Mouse (Mus musculus): ENCODE data around the gene Yif1a.
A peak's percentile ranks its signal among the peaks of the same experiment; 100 is the strongest.

Gene Yif1a

GRCm38 (mm10) chr19:5087884-5088728 is at the start of gene Yif1a:
TSS of gene Yif1a (plus strand) at chr19:5088538.
- peak; percentile 99 for DNase-seq (ENCODE audit: low read depth, low spot score)

GRCm38 (mm10) chr19:5038709-5039156 is 49.6 kb upstream of the Yif1a start, which contains the start of the genes B4gat1 and AC124502.3:
TSS of gene B4gat1 (plus strand) at chr19:5038826.
TSS of gene AC124502.3 (plus strand) at chr19:5038891.
- DNase-seq (ENCODE audit: low read depth, low spot score): peak; percentile 77

DNA sequence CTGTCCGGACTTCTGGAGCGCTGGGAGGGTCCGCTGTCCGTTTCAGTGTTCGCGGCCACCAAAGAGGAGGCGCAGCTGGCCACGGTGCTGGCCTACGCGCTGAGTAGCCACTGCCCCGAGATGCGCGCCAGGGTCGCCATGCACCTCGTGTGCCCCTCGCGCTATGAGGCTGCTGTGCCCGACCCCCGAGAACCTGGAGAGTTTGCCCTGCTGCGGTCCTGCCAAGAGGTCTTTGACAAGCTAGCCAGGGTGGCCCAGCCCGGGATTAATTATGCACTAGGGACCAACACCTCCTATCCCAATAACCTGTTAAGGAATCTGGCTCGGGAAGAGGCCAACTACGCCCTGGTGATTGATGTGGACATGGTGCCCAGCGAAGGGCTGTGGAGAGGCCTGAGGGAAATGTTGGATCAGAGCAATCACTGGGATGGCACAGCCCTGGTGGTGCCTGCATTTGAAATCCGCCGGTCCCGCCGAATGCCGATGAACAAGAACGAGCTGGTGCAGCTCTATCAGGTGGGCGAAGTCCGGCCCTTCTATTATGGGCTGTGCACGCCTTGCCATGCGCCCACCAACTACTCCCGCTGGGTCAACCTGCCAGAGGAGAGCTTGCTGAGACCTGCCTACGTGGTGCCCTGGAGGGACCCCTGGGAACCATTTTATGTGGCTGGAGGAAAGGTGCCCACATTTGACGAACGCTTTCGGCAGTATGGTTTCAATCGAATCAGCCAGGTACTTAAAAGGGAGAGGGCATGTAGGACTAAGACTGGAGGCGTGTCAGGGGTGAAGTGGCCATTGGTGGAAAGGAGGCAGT is 48.8 kb upstream of the Yif1a start:
- no peak for DNase-seq (ENCODE audit: low read depth, low spot score)

- DNase-seq (ENCODE audit: low read depth, low spot score): peak; percentile 90
Observed at GRCm38 (mm10) chr19:5040862-5041523, 47.3 kb upstream of the Yif1a start, which contains the start of gene Brms1. TSS of gene Brms1 (plus strand) at chr19:5041354.

DNA sequence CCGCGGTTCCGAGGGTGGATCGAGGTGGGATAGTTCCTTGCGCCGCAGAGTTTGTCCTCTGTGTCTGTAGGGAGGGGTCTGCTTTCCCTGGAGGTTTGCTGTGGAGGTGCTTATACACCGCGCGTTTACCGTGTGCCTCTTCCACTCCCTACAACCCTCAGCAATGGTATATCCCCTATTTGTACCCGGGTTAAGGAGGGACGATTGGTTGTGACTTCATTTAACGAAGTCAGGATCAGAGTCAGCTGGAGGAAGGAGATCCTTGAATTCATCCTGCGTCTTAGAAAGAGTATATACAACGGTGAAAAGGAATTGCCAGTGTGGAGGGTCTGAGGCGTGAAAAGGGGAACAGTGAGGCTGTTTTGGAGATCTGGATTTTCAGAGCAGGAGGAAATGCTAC is 46.8 kb upstream of the Yif1a start:
- no peak for DNase-seq (ENCODE audit: low read depth, low spot score)

DNA sequence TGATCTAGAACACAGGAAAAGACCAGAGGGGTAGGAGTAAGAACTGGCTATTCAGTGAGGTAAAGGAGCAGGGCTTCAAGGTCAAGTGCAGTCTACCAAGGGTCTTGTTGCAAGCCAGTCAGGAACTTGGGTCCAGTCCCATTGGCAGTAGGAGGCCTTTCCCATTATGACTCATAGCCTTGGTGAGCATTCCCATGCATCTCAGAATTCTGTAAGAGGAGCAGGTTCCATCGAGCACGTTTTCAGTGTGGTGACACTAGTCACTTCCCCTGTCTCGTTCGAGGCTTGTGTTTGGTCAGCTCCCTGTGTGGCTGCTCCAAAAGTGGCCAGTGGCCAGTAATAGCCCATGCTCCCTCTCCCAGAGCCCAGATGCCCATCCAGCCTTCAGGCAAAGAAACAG is 42.8 kb upstream of the Yif1a start:
- no peak for DNase-seq (ENCODE audit: low read depth, low spot score)

- no peak for DNase-seq (ENCODE audit: low read depth, low spot score)
Observed at GRCm38 (mm10) chr19:5048138-5049056, 39.9 kb upstream of the Yif1a start.

GRCm38 (mm10) chr19:5049325-5049724 is 39.0 kb upstream of the Yif1a start:
- DNase-seq (ENCODE audit: low read depth, low spot score): no peak

- no peak for DNase-seq (ENCODE audit: low read depth, low spot score)
Observed at GRCm38 (mm10) chr19:5050047-5050905, 38.1 kb upstream of the Yif1a start, which contains the start of gene Rin1. TSS of gene Rin1 (plus strand) at chr19:5050481.

DNA sequence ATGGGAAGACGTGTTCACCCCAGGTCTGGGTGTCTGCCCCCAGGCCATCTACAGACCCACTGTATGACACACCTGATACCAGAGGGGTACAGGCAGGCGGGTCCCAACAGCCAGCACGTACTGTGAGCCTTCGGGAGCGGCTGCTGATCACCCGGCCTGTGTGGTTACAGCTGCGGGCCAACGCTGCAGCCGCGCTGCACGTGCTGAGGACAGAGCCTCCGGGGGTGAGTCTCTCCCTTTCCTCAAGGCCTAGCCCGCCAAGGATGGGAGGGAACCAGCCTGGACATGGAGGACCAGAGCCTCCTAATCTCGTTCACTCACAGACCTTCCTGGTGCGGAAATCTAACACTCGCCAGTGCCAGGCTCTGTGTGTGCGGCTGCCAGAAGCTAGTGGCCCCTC is 37.3 kb upstream of the Yif1a start:
- DNase-seq (ENCODE audit: low read depth, low spot score): no peak

GRCm38 (mm10) chr19:5051515-5051914 is 36.8 kb upstream of the Yif1a start:
- DNase-seq (ENCODE audit: low read depth, low spot score): no peak

DNA sequence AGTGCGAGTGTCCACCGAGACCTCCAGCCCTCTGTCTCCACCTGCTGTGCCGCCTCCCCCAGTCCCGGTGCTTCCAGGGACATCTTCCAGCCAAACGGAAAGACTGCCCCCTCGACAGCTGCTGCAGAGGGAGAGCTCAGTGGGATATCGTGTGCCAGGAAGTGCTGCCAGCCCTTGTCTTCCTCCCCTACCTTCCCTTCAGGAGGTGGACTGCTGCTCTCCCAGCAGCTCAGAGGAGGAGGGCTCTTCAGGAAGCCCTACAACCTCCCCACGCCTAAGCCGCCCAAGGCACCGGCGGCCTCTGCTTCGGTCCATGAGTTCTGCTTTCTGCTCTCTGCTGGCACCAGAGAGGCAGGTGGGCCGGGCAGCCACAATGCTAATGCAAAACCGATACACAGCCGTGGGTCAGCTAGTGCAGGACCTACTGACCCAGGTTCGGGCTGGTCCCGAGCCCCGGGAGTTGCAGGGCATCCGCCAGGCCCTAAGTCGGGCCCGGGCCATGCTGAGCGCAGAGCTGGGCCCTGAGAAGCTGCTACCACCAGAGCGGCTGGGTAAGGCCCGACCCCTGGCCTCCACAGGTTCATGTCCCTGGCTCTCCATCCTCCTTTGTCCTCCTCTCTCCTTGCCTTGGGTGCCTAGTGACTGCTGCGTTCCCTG is 36.0 kb upstream of the Yif1a start:
- no peak for DNase-seq (ENCODE audit: low read depth, low spot score)

DNA sequence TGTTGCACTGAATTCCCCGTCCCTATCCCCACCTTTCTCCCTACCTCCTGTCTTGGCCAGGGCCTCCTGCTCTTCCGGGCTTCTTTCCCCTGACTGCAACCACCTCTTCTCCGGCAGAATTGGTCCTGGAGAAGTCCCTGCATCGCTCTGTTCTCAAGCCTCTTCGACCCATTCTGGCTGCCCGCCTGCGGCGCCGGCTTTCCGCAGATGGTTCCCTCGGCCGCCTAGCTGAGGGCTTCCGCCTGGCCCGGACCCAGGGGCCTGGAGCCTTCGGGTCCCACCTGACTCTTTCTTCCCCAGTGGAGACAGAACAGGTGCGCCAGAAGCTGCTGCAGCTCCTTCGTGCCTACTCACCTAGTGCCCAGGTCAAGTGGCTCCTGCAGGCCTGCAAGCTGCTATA is 35.5 kb upstream of the Yif1a start:
- DNase-seq (ENCODE audit: low read depth, low spot score): no peak

DNA sequence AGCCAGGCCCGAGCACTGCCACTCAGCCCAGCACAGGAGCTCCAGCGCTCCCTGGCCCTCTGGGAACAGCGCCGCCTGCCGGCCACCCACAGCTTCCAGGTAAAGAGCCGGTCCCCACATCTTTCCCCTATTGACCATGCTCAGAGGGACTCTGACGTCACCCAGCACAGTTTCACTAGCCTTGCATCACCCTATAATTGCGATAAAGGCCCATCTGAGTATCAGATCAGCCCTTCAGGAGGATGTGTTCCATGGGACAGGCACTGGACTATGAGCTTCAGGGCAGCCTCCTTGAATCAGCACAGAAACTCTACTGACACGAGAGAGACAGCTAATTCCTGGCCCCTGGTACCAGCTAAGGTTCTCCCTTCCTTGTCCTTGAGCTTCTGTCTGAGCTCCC is 34.4 kb upstream of the Yif1a start:
- DNase-seq (ENCODE audit: low read depth, low spot score): no peak

DNA sequence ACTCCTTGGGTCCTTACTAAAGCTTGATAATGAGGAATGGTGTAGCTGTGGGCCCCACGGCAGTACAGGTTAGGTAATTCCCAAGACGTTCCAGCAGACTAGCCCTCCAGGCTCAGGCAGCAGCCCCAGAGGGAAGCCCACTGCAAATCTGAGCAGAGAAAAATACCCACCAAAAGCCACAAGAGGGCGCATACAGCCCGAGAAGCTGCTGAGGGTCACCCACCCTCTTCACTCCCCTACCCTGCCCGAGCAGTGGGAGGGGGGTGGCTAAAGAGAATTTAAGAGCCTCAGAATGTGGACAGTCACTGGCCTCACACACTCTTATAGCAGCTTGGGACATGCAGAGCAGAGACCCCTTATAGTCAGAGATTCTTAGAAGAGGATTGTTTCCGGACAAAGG is 32.1 kb upstream of the Yif1a start:
- no peak for DNase-seq (ENCODE audit: low read depth, low spot score)

DNA sequence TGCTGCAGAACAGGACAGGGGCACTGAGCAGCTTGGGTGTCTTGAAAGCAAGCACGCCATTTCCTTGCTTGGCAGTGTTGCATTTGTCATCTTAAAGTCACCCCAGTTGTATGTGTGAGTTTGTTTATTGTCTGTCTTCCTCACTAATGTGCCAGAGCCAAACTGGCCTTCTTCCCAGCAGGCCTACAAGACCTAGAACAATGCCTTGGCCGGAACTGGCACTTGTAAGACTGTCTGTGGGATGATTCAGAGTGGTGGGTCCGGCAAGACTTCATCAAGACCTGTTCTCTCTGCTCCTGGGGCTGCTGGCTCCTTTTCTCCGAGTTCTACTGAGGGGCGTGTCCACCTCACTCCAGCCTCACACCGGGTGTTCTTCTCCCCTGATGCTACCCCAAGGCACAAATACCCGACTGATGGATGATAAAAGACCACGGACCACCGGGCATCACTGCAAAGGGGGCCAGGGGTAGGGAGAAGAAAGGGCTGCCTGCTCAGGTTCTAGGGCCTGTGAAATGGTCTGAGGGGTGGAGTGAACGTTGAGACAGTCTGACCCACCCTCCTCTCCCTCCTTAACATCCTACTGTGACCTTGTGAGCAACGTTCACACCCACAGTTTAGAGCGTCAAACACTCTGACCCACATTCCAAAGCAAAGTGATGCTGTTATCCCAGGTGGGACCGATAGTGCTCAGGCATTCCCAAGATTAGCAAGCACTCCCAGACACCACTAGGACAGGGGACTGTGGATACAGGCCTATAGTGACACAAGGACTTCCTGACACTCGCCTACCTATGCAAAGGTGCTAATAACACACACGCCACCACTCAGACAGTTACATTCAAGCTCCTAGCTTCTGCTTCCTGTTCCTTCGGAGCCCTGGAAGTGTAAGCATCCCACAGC is 30.2 kb upstream of the Yif1a start:
- DNase-seq (ENCODE audit: low read depth, low spot score): no peak

GRCm38 (mm10) chr19:5058801-5059771 is 29.3 kb upstream of the Yif1a start:
- DNase-seq (ENCODE audit: low read depth, low spot score): no peak
